Mouse (Mus musculus): ENCODE data around the gene Fut9. TPM values are rescaled to one million over a fixed set of nuclear protein-coding genes. Genes with fewer than 3 reads are reported as not detected.

Fut9 gene
- total RNA-seq, 1 experiment = 4.8 TPM

DNA sequence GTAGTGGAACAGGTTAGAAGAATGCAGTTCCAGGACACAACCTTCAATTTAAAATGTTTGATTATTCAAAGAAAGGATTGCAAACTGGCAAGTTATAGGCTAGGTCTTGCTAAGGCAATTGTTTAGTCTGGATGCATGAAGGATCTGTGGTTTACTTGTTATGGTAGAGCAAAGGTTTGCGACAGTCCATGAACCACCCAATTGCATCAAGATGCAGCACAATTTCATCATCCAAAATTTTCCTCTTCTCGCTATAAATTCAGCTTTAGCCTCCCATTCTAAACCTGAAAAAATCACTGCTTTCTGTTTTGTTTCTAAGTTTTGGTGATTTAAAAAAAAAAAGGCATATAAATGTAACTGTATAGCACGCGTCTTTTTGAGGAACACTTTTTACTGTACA is 14.8 kb downstream of the Fut9 start:
- H3K36me3 ChIP-seq (ENCODE audit: control insufficient read depth, insufficient read depth, low read length, poor library complexity, severe bottlenecking) = no peaks in the 10 kb centered on the region
- in situ Hi-C loops (cut with MboI; ENCODE audit: low sequenced_read_pairs in 2 of 2, unreplicated experiment in 2 of 2) = no loop called here
- no peak for DNase-seq (ENCODE audit: low read depth, low spot score)
- H3K9me3 ChIP-seq (ENCODE audit: control insufficient read depth, insufficient read depth, low read depth, low read length) = no peaks in the 10 kb centered on the region
- H3K27ac ChIP-seq (ENCODE audit: insufficient read depth, low read depth, low read length, poor library complexity, severe bottlenecking) = no peak overlapping the region
- H3K4me3 ChIP-seq (ENCODE audit: insufficient read depth in 1 of 2, low read depth in 1 of 2, low read length in 2 of 2, poor library complexity in 1 of 2, severe bottlenecking in 1 of 2) = no peak overlapping the region
- 0 out of 4 replicates have a peak, but pooled peaks cover 0 to 2% of the 10 kb centered on the region in 2 experiments for H3K4me1 ChIP-seq (ENCODE audit: control insufficient read depth in 2 of 2, insufficient read depth in 2 of 2, low read length in 2 of 2, poor library complexity in 1 of 2)
- no peak overlapping the region for H3K9ac ChIP-seq (ENCODE audit: insufficient read depth, low read depth, low read length, poor library complexity, severe bottlenecking)
- no peak for TF ChIP-seq ZNF384 (IDR thresholded peaks at IDR 0.05; ENCODE audit: low read depth, low read length)
- no peak for TF ChIP-seq HCFC1 (IDR thresholded peaks at IDR 0.05; ENCODE audit: borderline replicate concordance, insufficient read depth, low read length)
- no peak for TF ChIP-seq MAFK (IDR thresholded peaks at IDR 0.05; ENCODE audit: insufficient read depth, low read depth, low read length)

DNA sequence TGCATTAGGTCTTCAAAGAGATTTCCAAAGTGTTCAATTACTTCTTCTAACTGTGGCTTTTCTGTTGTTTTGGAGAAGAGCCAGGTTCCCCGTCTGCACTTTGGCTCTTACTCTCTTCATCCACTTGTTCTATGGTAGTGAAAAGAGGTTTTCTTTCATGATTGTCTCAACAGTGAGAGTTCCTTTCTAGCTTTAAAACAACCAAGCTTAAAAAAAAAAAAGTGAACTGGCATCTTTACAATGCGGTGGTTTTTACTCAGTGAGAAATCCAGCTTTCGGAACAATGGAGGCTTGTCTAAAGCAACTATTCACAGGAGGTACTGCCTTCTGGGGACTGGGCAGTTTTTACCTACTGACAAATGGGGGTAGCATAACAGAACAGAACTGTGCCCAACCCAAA is 31.4 kb downstream of the Fut9 start:
- TF ChIP-seq ZNF384 (IDR thresholded peaks at IDR 0.05; ENCODE audit: low read depth, low read length) = no peak
- TF ChIP-seq CHD2 (IDR thresholded peaks at IDR 0.05; ENCODE audit: low read depth, low read length) = no peak
- TF ChIP-seq HCFC1 (IDR thresholded peaks at IDR 0.05; ENCODE audit: borderline replicate concordance, insufficient read depth, low read length) = no peak
- no peak for TF ChIP-seq MAFK (IDR thresholded peaks at IDR 0.05; ENCODE audit: insufficient read depth, low read depth, low read length)
- TF ChIP-seq ZC3H11A (IDR thresholded peaks at IDR 0.05; ENCODE audit: borderline replicate concordance, low read depth, low read length) = no peak
- H3K9ac ChIP-seq (ENCODE audit: insufficient read depth, low read depth, low read length, poor library complexity, severe bottlenecking) = no peak overlapping the region
- no peak overlapping the region for H3K27ac ChIP-seq (ENCODE audit: insufficient read depth, low read depth, low read length, poor library complexity, severe bottlenecking)
- H3K4me1 ChIP-seq (ENCODE audit: control insufficient read depth in 2 of 2, insufficient read depth in 2 of 2, low read length in 2 of 2, poor library complexity in 1 of 2) = no peaks in the 10 kb centered on the region
- in situ Hi-C loops (cut with MboI; ENCODE audit: low sequenced_read_pairs in 2 of 2, unreplicated experiment in 2 of 2) = no loop called here
- H3K36me3 ChIP-seq (ENCODE audit: control insufficient read depth, insufficient read depth, low read length, poor library complexity, severe bottlenecking) = no peaks in the 10 kb centered on the region
- H3K9me3 ChIP-seq (ENCODE audit: control insufficient read depth, insufficient read depth, low read depth, low read length) = no peaks in the 10 kb centered on the region
- no peak for DNase-seq (ENCODE audit: low read depth, low spot score)
- no peak overlapping the region for H3K4me3 ChIP-seq (ENCODE audit: insufficient read depth in 1 of 2, low read depth in 1 of 2, low read length in 2 of 2, poor library complexity in 1 of 2, severe bottlenecking in 1 of 2)

DNA sequence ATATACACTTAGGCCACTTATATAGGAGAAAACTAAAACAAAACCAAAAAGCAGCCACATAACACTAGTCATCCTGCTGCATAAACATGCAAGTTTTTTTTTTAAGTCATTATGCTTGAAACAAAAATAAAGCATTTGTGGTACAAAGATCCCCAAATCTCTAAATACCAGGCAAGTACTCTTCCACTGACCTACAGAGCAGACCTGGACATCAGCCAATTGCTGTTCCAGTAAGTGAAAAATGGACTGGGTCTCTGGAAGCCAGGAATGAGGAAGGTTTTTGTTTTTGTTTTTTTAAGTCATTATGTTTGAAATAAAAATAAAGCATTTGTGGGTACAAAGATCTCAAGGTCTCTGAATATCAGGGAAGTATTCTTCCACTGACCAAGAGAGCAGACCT is 37.0 kb downstream of the Fut9 start:
- in situ Hi-C loops (cut with MboI; ENCODE audit: low sequenced_read_pairs in 2 of 2, unreplicated experiment in 2 of 2) = no loop called here
- no peaks in the 10 kb centered on the region for H3K36me3 ChIP-seq (ENCODE audit: control insufficient read depth, insufficient read depth, low read length, poor library complexity, severe bottlenecking)
- no peak overlapping the region for H3K9ac ChIP-seq (ENCODE audit: insufficient read depth, low read depth, low read length, poor library complexity, severe bottlenecking)
- no peaks in the 10 kb centered on the region for H3K9me3 ChIP-seq (ENCODE audit: control insufficient read depth, insufficient read depth, low read depth, low read length)
- TF ChIP-seq CHD2 (IDR thresholded peaks at IDR 0.05; ENCODE audit: low read depth, low read length) = no peak
- no peak for TF ChIP-seq MAFK (IDR thresholded peaks at IDR 0.05; ENCODE audit: insufficient read depth, low read depth, low read length)
- TF ChIP-seq ZNF384 (IDR thresholded peaks at IDR 0.05; ENCODE audit: low read depth, low read length) = no peak
- TF ChIP-seq ZC3H11A (IDR thresholded peaks at IDR 0.05; ENCODE audit: borderline replicate concordance, low read depth, low read length) = no peak
- no peak for TF ChIP-seq HCFC1 (IDR thresholded peaks at IDR 0.05; ENCODE audit: borderline replicate concordance, insufficient read depth, low read length)
- no peak overlapping the region for H3K4me3 ChIP-seq (ENCODE audit: insufficient read depth in 1 of 2, low read depth in 1 of 2, low read length in 2 of 2, poor library complexity in 1 of 2, severe bottlenecking in 1 of 2)
- no peak overlapping the region for H3K27ac ChIP-seq (ENCODE audit: insufficient read depth, low read depth, low read length, poor library complexity, severe bottlenecking)
- no peak for DNase-seq (ENCODE audit: low read depth, low spot score)
- no peaks in the 10 kb centered on the region for H3K4me1 ChIP-seq (ENCODE audit: control insufficient read depth in 2 of 2, insufficient read depth in 2 of 2, low read length in 2 of 2, poor library complexity in 1 of 2)

DNA sequence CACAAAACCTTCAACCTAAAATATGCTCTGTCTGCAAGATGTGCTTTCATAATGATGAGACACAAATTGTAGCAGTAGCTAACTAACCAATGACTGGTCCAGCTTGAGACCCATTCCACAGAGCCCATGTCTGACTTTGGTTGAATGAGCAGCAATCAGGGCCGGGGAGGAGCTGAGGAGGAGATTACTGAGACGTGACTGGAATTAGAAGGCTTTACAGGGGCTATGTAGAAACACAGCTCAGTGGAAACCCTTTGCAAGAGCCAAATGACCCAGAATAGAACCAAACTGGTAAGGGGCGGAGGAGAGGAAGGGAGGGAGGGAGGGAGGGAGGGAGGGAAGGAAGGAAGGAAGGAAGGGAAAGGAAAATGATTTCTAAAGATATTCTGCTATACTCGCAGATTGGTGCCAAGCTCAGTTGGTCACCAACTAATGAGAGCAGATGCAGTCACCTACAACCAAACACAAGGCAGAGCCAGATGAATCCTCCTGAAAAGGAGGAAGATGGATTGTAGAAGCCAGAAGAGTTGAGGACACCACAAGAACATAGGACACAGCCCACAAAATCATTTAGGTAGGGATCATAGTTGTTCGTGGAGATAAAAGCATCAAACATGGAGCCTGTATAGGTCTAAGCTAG is 42.0 kb downstream of the Fut9 start:
- DNase-seq (ENCODE audit: low read depth, low spot score) = no peak
- in situ Hi-C loops (cut with MboI; ENCODE audit: low sequenced_read_pairs in 2 of 2, unreplicated experiment in 2 of 2) = no loop called here
- H3K36me3 ChIP-seq (ENCODE audit: control insufficient read depth, insufficient read depth, low read length, poor library complexity, severe bottlenecking) = no peaks in the 10 kb centered on the region
- H3K4me1 ChIP-seq (ENCODE audit: control insufficient read depth in 2 of 2, insufficient read depth in 2 of 2, low read length in 2 of 2, poor library complexity in 1 of 2) = no peaks in the 10 kb centered on the region
- no peaks in the 10 kb centered on the region for H3K9me3 ChIP-seq (ENCODE audit: control insufficient read depth, insufficient read depth, low read depth, low read length)
- H3K27ac ChIP-seq (ENCODE audit: insufficient read depth, low read depth, low read length, poor library complexity, severe bottlenecking) = no peak overlapping the region
- TF ChIP-seq CHD2 (IDR thresholded peaks at IDR 0.05; ENCODE audit: low read depth, low read length) = no peak
- no peak for TF ChIP-seq MAFK (IDR thresholded peaks at IDR 0.05; ENCODE audit: insufficient read depth, low read depth, low read length)
- TF ChIP-seq ZNF384 (IDR thresholded peaks at IDR 0.05; ENCODE audit: low read depth, low read length) = no peak
- TF ChIP-seq ZC3H11A (IDR thresholded peaks at IDR 0.05; ENCODE audit: borderline replicate concordance, low read depth, low read length) = no peak
- TF ChIP-seq HCFC1 (IDR thresholded peaks at IDR 0.05; ENCODE audit: borderline replicate concordance, insufficient read depth, low read length) = no peak
- H3K4me3 ChIP-seq (ENCODE audit: insufficient read depth in 1 of 2, low read depth in 1 of 2, low read length in 2 of 2, poor library complexity in 1 of 2, severe bottlenecking in 1 of 2) = no peak overlapping the region
- H3K9ac ChIP-seq (ENCODE audit: insufficient read depth, low read depth, low read length, poor library complexity, severe bottlenecking) = no peak overlapping the region

DNA sequence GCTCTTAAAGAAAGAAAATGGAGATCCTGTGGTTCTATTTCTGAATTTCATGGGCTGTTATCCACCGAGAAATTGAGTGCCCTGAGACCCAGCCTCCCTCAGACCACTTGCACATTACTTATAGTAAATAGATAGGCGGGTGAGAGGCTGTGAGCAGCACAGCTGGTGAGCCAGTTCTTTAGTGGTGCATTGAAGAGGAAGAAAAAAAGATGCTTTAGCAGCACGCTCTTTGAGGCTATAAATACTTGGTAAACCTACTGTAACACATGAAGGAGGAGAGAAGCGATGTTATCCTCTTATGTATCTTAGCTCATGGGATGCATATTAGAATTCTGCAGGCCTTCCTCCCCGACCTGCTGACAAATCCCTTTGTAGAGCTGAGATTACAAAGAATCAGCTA is 58.5 kb downstream of the Fut9 start:
- Histone ChIP-seq H3K36me3 (ENCODE audit: control insufficient read depth, insufficient read depth, low read length, poor library complexity, severe bottlenecking) (no peaks in the 10 kb centered on the region), H3K9ac (ENCODE audit: insufficient read depth, low read depth, low read length, poor library complexity, severe bottlenecking) (no peak overlapping the region), H3K4me1 (ENCODE audit: control insufficient read depth in 2 of 2, insufficient read depth in 2 of 2, low read length in 2 of 2, poor library complexity in 1 of 2) (no peaks in the 10 kb centered on the region), H3K4me3 (ENCODE audit: insufficient read depth in 1 of 2, low read depth in 1 of 2, low read length in 2 of 2, poor library complexity in 1 of 2, severe bottlenecking in 1 of 2) (no peak overlapping the region), H3K27ac (ENCODE audit: insufficient read depth, low read depth, low read length, poor library complexity, severe bottlenecking) (no peak overlapping the region), H3K9me3 (ENCODE audit: control insufficient read depth, insufficient read depth, low read depth, low read length) (no peaks in the 10 kb centered on the region)
- TF ChIP-seq CHD2 (IDR thresholded peaks at IDR 0.05; ENCODE audit: low read depth, low read length) = no peak
- TF ChIP-seq ZNF384 (IDR thresholded peaks at IDR 0.05; ENCODE audit: low read depth, low read length) = no peak
- no peak for TF ChIP-seq ZC3H11A (IDR thresholded peaks at IDR 0.05; ENCODE audit: borderline replicate concordance, low read depth, low read length)
- TF ChIP-seq HCFC1 (IDR thresholded peaks at IDR 0.05; ENCODE audit: borderline replicate concordance, insufficient read depth, low read length) = no peak
- no peak for TF ChIP-seq MAFK (IDR thresholded peaks at IDR 0.05; ENCODE audit: insufficient read depth, low read depth, low read length)
- no peak for DNase-seq (ENCODE audit: low read depth, low spot score)
- in situ Hi-C loops (cut with MboI; ENCODE audit: low sequenced_read_pairs in 2 of 2, unreplicated experiment in 2 of 2) = no loop called here
